Mouse (Mus musculus) mammary gland, adult 2 months (tissue): ENCODE measurements around the gene Fam126a. TPM values are rescaled to one million over a fixed set of nuclear protein-coding genes. Genes with fewer than 3 reads are reported as not detected.

Experiments used
- polyA plus RNA-seq: library from polyadenylated mRNA; depleted of rRNA; stranded (reverse); fragments of >200 nt; gene quantifications from 2 replicates; pipeline ENCODE4 v1.2.3, GENCODE M21; 2012; ENCODE audit warnings: low replicate concordance; rRNA removed

Fam126a gene
- polyA plus RNA-seq = 3.7 and 8.1 TPM in 2 replicates

DNA sequence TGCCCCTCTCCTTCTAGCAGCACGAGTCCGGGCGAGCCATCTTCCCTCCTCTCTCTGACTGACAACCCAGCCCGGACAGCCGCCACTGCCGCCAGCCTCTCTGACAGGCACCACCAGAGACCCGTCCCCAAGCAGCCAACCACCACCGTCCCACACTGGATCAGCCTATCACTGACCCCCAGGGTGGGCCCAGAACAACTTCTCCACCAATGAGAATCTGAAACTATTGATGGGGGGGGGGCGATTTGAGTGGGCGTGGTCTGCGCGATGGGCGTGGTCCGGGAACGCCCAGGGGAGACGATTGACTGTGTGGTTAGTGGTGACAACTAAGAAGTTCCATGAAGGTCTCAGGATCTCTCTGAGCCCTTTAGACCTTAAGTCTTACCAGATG lies at the start of gene Fam126a:
Gene Fam126a, minus strand, starts transcription at position 112 of the 391 bp plus-strand sequence.

Other genes with a start within 250 kb of the Fam126a start
- 2.5 and 5.3 TPM in 2 replicates for gene Pus7, start 247.0 kb downstream of the Fam126a start, polyA plus RNA-seq
- 6.8 and 12.0 TPM in 2 replicates for gene Rint1, start 243.0 kb downstream of the Fam126a start, polyA plus RNA-seq
- gene Tomm7, start 186.5 kb downstream of the Fam126a start, polyA plus RNA-seq = 18.9 and 25.6 TPM in 2 replicates
- 1.7 and 5.7 TPM in 2 replicates for gene Klhl7, start 69.9 kb upstream of the Fam126a start, polyA plus RNA-seq
- 6.7 and 7.6 TPM in 2 replicates for gene Nupl2, start 134.3 kb upstream of the Fam126a start, polyA plus RNA-seq